Mouse (Mus musculus) left cerebral cortex, adult 6 months (tissue): Measurements from ENCODE around the gene Olfr1113. TPM values are rescaled to one million over a fixed set of nuclear protein-coding genes. Genes with fewer than 3 reads are reported as not detected.

ENCODE experiments used
- long read RNA-seq, 2 experiments: library from polyadenylated mRNA; unstranded; transcript quantifications; one replicate each; pipeline ENCODE4 v2.0.0; 2019 to 2020
- polyA plus RNA-seq: library from polyadenylated mRNA; unstranded; fragments of <200 nt; fragmentation: Nextera tagmentation; gene quantifications from 2 replicates; pipeline ENCODE4 v1.2.3, GENCODE M21; 2021

Gene Olfr1113
- polyA plus RNA-seq, result not detected in 2 replicates
- long read RNA-seq, experiment 1, result 0 reads
- long read RNA-seq, experiment 2, result 0 reads

DNA sequence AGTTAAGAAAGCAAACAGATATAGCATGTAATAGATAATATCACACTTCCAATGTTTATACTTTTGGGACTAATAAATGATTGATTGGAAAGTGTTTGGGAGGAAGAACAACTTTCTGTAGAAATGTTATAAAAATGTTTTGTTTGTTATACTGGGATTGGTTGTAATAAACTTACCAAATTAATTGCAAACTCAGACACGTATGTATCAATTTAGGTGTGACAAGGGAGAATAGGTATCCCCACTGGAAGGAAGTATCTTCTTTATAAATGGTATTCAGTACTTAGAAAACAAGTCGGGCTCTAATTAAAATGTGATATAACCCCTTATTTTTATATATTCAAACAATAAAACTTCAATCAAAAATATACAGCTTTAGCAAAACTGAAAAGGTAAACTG is at the start of gene Olfr1113:
Gene Olfr1113, plus strand, starts transcription at position 301 of the 400 bp plus-strand sequence.

DNA sequence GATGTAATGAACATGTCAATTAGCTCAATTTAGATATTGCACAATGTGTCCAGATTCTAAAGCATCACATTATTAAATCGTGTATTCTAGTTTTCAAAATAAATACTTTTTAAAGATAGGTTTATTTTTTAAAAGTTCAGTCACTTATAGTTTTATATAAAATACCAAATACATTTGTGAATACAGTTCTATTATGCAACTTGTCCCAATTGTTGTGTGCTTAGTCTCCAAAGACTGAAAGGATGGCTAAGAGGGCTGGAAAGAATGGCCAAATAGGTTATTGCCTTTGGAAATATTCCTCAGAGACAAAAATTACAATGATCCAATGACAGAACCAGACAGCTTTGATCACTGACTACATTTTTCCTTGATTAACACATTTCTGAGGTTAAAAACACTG is 21.3 kb upstream of the Olfr1113 start, which contains the start of gene Olfr1112:
Gene Olfr1112, plus strand, starts transcription at position 301 of the 400 bp plus-strand sequence.

DNA sequence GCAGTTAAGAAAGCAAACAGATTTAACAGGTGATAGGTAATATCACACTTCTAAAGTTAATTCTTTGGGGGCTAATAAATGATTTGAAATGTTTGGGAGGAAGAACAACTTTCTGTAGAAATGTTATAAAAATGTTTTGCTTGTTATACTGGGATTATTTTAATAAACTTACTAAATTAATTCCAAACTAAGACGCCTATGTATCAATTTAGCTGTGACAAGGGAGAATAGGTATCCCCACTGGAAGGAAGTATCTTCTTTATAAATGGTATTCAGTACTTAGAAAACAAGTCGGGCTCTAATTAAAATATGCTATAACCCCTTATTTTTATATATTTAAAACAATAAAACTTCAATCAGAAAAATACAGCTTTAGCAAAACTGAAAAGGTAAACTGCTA is 38.9 kb downstream of the Olfr1113 start, which contains the start of gene Olfr1115:
Gene Olfr1115, plus strand, starts transcription at position 301 of the 400 bp plus-strand sequence.

Other genes with a start within 250 kb of the Olfr1113 start
- gene Olfr1099, start 248.3 kb upstream of the Olfr1113 start, polyA plus RNA-seq, result not detected in 2 replicates
- not detected in 2 replicates for gene Olfr1100, start 229.0 kb upstream of the Olfr1113 start, polyA plus RNA-seq
- gene Olfr1101, start 217.7 kb upstream of the Olfr1113 start, polyA plus RNA-seq, result not detected in 2 replicates
- gene Olfr1102, start 210.6 kb upstream of the Olfr1113 start, polyA plus RNA-seq, result not detected in 2 replicates
- not detected in 2 replicates for gene Olfr1104, start 181.9 kb upstream of the Olfr1113 start, polyA plus RNA-seq
- not detected in 2 replicates for gene Olfr1105, start 172.4 kb upstream of the Olfr1113 start, polyA plus RNA-seq
- gene Olfr1106, start 156.7 kb upstream of the Olfr1113 start, polyA plus RNA-seq, result not detected in 2 replicates
- not detected in 2 replicates for gene Olfr1107, start 133.2 kb upstream of the Olfr1113 start, polyA plus RNA-seq
- not detected in 2 replicates for gene Olfr1109, start 113.0 kb upstream of the Olfr1113 start, polyA plus RNA-seq
- not detected in 2 replicates for gene Olfr259, start 94.4 kb upstream of the Olfr1113 start, polyA plus RNA-seq
- gene Olfr1110, start 68.7 kb upstream of the Olfr1113 start, polyA plus RNA-seq, result not detected in 2 replicates
- not detected in 2 replicates for gene Olfr1111, start 56.3 kb upstream of the Olfr1113 start, polyA plus RNA-seq
- gene Olfr1112, start 21.2 kb upstream of the Olfr1113 start, polyA plus RNA-seq, result not detected in 2 replicates
- not detected in 2 replicates for gene Olfr1115, start 39.0 kb downstream of the Olfr1113 start, polyA plus RNA-seq
- not detected in 2 replicates for gene Olfr1116, start 58.6 kb downstream of the Olfr1113 start, polyA plus RNA-seq
- not detected in 2 replicates for gene Olfr1118, start 98.6 kb downstream of the Olfr1113 start, polyA plus RNA-seq
- not detected in 2 replicates for gene Olfr1120, start 145.8 kb downstream of the Olfr1113 start, polyA plus RNA-seq
- gene Olfr1121, start 160.9 kb downstream of the Olfr1113 start, polyA plus RNA-seq, result not detected in 2 replicates
- not detected in 2 replicates for gene Olfr1122, start 176.9 kb downstream of the Olfr1113 start, polyA plus RNA-seq
- gene Olfr1123, start 207.7 kb downstream of the Olfr1113 start, polyA plus RNA-seq, result not detected in 2 replicates
- 0.11 TPM in 2 replicates for gene Olfr1124, start 221.3 kb downstream of the Olfr1113 start, polyA plus RNA-seq
- gene Olfr1126, start 245.0 kb downstream of the Olfr1113 start, polyA plus RNA-seq, result not detected in 2 replicates